Mouse (Mus musculus): ENCODE measurements around the gene Fcgr4.
"Not testable (repeated sequence)": the region's sequence is repeated elsewhere in the genome, so short reads cannot be mapped to it uniquely, and the experiment has no call there.

Fcgr4 gene

DNA sequence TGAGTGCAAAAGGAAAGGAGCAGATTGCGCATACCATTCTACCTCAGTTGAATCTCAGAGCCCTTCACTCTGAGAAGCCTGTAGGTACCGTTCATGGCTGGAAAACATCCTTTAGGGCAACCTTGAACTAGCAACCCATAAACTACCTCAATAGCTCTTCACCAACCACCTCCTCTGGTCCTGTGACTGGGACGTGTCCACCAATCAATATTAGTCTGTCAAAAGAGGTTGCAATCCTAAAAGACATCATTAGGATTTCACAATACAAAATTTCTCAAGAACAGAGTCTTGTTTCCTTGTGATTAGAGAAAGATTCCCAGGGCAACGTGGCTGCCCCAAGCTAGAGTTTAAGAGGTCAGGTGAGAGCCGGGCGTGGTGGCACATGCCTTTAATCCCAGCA, 34.6 kb downstream of the Fcgr4 start:
- DNase-seq (ENCODE audit: extremely low spot score): no peak

GRCm38 (mm10) chr1:171057253-171057652, 38.5 kb downstream of the Fcgr4 start:
- no peak for DNase-seq (ENCODE audit: extremely low spot score)

- no peak for DNase-seq (ENCODE audit: extremely low spot score)
These were observed 40.5 kb downstream of the Fcgr4 start for GRCm38 (mm10) chr1:171059203-171059602.

DNA sequence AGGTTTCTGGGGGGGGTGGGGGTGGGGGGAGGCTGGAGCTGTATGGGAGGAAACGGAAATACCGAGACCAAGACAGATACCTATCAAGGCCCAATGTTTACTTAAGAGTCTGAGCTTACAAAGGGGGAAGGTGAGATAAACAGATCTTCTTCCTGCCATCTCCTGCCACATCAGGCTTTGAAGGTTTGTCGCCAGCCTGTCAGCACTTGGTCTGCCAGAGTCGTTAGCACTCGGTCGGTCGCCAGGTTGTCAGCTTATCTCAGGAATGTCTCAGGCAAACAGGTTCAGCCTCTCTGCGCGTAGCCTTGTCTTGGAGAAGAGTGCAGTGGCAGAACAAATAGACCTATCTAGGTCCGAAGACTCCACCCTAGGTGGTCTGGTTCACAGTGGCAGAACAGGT, 41.7 kb downstream of the Fcgr4 start:
- DNase-seq (ENCODE audit: extremely low spot score): no peak

DNA sequence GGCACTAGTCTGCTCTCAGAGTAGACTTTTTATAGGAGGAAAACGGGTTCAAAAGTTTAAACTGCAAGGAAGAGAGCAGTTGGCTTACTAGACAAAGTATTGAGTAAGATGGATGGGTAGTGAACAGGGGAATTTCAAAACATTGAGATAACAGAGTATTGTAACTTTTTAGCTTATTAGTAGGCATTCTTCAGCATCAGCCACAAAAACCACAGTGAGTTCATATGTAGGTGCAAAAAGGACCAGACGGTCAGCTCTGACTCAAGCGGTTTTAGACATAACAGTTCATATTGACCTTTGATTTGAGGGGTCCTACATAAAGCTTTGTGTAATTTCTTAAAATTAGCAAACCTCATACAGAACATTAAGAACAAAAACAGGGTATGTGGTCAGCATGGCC, 42.8 kb downstream of the Fcgr4 start:
- DNase-seq (ENCODE audit: extremely low spot score): no peak

DNA sequence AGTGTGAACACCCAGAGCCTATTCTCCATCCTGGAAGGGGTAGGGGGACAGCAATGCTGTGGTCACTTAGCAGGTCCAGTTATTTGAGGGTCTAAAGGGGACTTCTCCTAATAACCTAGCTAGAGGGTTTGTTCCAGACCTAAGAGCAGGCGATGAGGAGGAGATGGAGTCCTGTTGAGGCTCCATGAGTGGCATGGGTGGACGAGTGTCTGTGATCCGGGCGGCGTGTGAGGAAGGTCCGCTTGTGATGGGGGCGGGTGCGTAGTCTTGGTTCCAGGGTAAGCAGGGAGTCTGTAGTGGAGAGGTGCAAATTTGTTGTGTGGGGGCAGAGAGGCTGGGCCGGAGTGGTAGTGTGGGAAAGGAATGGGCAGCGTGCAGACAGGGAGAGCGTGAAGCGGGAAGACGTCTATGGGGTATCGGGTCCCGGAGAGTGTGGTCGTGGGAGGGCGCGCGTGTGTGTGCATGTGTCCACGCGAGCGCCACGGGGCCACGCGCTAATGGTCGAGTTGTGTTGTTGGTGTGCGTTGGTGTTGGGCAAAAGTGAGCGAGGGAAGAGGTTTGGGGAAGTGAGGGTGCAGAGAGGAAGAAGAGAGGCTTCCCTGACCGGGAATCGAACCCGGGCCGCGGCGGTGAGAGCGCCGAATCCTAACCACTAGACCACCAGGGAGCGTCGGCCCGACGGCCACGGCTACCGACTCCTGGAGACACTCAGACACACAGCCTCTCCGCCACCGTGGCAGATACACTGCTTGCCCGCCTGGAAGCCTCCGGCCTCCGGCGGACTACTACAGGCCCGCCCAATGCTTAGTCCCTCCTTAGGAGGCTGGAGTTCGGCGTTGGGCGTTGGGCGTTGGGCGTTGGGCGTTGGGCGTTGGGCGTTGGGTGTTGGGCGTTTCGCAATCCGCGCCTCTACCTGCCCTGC, 45.1 kb downstream of the Fcgr4 start:
- peak; percentile 62 for DNase-seq (ENCODE audit: extremely low spot score)

GRCm38 (mm10) chr1:171064491-171065242, 45.9 kb downstream of the Fcgr4 start, which contains the start of gene Fcgr3:
Fcgr3 (minus strand) TSS chr1:171064935.
- peak; percentile 97 for DNase-seq (ENCODE audit: extremely low spot score)

DNA sequence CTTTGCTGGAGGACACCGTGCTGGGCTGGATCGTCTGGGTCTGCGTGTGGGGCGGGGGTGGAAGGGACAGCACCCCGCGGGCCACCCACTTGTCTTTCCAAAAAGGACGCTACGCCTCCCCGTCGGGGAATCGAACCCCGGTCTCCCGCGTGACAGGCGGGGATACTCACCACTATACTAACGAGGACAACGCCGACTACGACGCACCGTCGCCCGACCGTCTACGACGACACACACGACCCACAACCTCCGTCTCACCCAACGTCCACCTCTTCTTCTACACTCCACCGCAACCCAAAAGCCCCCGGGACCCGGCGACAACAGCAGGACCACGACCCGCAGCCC, 46.5 kb downstream of the Fcgr4 start:
- DNase-seq (ENCODE audit: extremely low spot score): not testable (repeated sequence)

GRCm38 (mm10) chr1:171065768-171066167, 47.0 kb downstream of the Fcgr4 start:
- not testable (repeated sequence) for DNase-seq (ENCODE audit: extremely low spot score)

DNA sequence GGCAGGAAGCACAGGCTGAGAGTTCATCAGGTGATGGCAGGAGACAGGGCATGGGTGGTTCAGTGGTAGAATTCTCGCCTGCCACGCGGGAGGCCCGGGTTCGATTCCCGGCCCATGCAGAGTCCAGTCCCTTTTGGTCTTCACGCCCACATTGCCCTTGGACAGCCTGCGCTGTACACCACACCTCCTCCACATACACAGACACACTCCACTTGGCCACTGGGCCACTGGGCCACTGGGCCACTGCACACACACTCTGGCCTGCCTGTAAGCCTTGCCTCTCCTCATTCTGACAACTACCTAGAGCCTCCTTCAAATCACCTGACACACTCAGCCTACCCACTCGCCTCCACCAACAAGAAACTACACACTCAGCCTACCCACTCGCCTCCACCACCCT, 47.9 kb downstream of the Fcgr4 start:
- not testable (repeated sequence) for DNase-seq (ENCODE audit: extremely low spot score)

DNA sequence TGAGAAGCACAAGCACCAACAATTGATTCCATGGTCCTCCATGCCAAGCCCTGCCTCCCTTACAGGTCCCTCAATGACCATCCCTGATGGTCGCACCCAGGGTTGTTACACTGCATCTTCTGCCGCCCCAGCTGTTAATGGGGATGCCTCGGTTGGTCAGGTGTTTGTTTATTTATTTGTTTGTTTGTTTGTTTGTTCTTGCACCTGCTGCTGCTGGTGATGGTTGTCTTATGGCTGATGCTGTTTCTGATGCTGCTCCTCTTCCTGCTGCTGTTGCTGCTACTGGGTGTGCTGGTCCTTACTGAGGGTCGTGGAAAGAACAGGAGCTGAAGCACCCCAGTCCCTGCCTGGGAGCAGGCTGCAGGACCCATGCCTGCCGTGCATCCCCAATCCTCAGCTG, 49.2 kb downstream of the Fcgr4 start:
- DNase-seq (ENCODE audit: extremely low spot score): not testable (repeated sequence)

- DNase-seq (ENCODE audit: extremely low spot score): peak; percentile 46
These were observed 50.8 kb downstream of the Fcgr4 start for GRCm38 (mm10) chr1:171069508-171069907.

DNA sequence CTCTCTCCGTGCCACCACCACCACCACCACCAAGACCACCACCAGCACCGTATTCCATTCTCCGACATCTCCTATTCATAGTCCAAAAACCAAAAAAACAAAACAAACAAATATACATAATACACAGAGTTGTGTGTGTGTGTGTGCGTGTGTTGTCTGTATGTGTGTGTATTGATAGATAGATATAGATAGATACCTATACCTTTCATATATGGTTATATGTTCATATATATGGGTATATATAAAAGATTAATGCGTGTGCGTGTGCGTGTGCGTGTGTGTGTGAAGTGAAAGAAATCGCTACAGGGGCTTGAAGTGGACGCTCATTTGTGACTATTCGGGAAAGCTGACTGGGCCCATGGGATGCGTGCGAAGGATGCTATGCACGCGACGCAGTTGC, 52.2 kb downstream of the Fcgr4 start:
- not testable (repeated sequence) for DNase-seq (ENCODE audit: extremely low spot score)

DNA sequence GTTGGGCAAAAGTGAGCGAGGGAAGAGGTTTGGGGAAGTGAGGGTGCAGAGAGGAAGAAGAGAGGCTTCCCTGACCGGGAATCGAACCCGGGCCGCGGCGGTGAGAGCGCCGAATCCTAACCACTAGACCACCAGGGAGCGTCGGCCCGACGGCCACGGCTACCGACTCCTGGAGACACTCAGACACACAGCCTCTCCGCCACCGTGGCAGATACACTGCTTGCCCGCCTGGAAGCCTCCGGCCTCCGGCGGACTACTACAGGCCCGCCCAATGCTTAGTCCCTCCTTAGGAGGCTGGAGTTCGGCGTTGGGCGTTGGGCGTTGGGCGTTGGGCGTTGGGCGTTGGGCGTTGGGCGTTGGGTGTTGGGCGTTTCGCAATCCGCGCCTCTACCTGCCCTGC, 53.0 kb downstream of the Fcgr4 start:
- DNase-seq (ENCODE audit: extremely low spot score): not testable (repeated sequence)

GRCm38 (mm10) chr1:171072217-171072616, 53.5 kb downstream of the Fcgr4 start:
- DNase-seq (ENCODE audit: extremely low spot score): not testable (repeated sequence)

DNA sequence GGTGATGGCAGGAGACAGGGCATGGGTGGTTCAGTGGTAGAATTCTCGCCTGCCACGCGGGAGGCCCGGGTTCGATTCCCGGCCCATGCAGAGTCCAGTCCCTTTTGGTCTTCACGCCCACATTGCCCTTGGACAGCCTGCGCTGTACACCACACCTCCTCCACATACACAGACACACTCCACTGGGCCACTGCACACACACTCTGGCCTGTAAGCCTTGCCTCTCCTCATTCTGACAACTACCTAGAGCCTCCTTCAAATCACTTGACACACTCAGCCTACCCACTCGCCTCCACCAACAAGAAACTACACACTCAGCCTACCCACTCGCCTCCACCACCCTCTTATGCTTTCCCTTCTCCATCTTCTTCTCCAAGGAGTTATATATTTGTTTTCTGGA, 55.6 kb downstream of the Fcgr4 start:
- DNase-seq (ENCODE audit: extremely low spot score): peak; percentile 79

- not testable (repeated sequence) for DNase-seq (ENCODE audit: extremely low spot score)
These were observed 57.5 kb downstream of the Fcgr4 start for GRCm38 (mm10) chr1:171076176-171076575.

DNA sequence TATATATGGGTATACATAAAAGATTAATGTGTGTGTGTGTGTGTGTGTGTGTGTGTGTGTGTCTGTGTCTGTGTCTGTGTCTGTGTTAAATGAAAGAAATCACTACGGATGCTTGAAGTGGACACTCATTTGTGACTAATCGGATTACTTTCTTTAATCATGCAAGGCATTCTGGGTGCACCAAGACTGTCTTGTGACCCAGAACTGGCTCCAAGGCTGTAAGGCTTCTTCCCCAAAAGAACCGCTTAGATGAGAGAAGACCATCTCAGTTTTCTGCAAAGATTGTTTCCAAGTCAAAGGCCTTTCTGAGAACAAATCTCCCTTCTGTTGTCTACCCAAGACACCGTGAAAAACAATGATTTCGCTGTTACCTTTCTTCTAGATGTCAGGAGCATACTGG, 58.5 kb downstream of the Fcgr4 start:
- DNase-seq (ENCODE audit: extremely low spot score): not testable (repeated sequence)

GRCm38 (mm10) chr1:171077955-171078354, 59.2 kb downstream of the Fcgr4 start:
- not testable (repeated sequence) for DNase-seq (ENCODE audit: extremely low spot score)

DNA sequence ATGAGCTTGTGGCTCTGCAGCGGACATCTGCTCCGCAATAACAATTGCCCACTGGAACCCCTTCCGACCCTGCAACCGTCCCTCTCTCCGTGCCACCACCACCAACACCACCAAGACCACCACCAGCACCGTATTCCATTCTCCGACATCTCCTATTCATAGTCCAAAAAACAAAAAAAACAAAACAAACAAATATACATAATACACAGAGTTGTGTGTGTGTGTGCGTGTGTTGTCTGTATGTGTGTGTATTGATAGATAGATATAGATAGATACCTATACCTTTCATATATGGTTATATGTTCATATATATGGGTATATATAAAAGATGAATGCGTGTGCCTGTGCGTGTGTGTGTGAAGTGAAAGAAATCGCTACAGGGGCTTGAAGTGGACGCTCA, 59.7 kb downstream of the Fcgr4 start:
- DNase-seq (ENCODE audit: extremely low spot score): not testable (repeated sequence)

GRCm38 (mm10) chr1:171079345-171079744, 60.6 kb downstream of the Fcgr4 start:
- not testable (repeated sequence) for DNase-seq (ENCODE audit: extremely low spot score)

Data from embryo, embryonic 9.5 days (tissue).